Mouse (Mus musculus) CH12.LX (cell line): ENCODE data around the gene Gm9046. TPM values are rescaled to one million over a fixed set of nuclear protein-coding genes. Genes with fewer than 3 reads are reported as not detected.
"Not testable (repeated sequence)": the region's sequence is repeated elsewhere in the genome, so short reads cannot be mapped to it uniquely, and the experiment has no call there.

ENCODE experiments used
- DNase-seq: peaks from one replicate; pipeline ENCODE4 v3.0.0-alpha.2; 2013; ENCODE audit errors: extremely low read depth
- H3K27ac ChIP-seq: 2 replicates; pipeline ENCODE4 v1.5.1; 2012; ENCODE audit warnings: low read depth, mild to moderate bottlenecking, control low read depth, moderate library complexity; ENCODE audit not compliant: insufficient read depth
- H3K27me3 ChIP-seq: replicated peaks from 2 replicates; pipeline ENCODE3; 2012; ENCODE audit warnings: inconsistent platforms
- H3K36me3 ChIP-seq, 2 experiments: replicated peaks in 1 of 2; 2 replicates each; pipeline versions ENCODE3 to v1.6.1; 2012; ENCODE audit warnings: inconsistent platforms in 1 of 2, low read length in 1 of 2, mild to moderate bottlenecking in 1 of 2, mixed read lengths in 1 of 2, moderate library complexity in 1 of 2; ENCODE audit not compliant: control insufficient read depth in 1 of 2, insufficient read depth in 1 of 2
- H3K4me1 ChIP-seq, 2 experiments: 2 replicates each; pipeline ENCODE4 v1.6.1; 2012; ENCODE audit warnings: inconsistent platforms in 1 of 2, moderate library complexity in 1 of 2; ENCODE audit not compliant: insufficient read depth in 2 of 2, control insufficient read depth in 1 of 2
- H3K4me2 ChIP-seq: 2 replicates; pipeline ENCODE4 v1.6.1; 2012; ENCODE audit warnings: low read depth, mild to moderate bottlenecking, control low read depth; ENCODE audit not compliant: poor library complexity, insufficient read depth, severe bottlenecking
- H3K4me3 ChIP-seq, 3 experiments: fragments of 150-350 bp in 1 of 3; sonication (generic) in 1 of 3; replicated peaks in 1 of 3; 2 replicates each; pipeline versions ENCODE3 to v1.5.1; 2011 to 2012; ENCODE audit warnings: low read depth in 2 of 3, low read length in 2 of 3, mild to moderate bottlenecking in 2 of 3, moderate library complexity in 2 of 3, control low read depth in 1 of 3, improper control_type of control experiment in 1 of 3, inconsistent platforms in 1 of 3, mixed read lengths in 1 of 3; ENCODE audit not compliant: poor library complexity in 1 of 3
- H3K79me2 ChIP-seq: replicated peaks from 2 replicates; pipeline ENCODE4 v1.6.1; 2012; ENCODE audit warnings: mild to moderate bottlenecking, moderate library complexity; ENCODE audit not compliant: control insufficient read depth, poor library complexity, insufficient read depth, severe bottlenecking; ENCODE audit errors: extremely low read depth
- H3K9ac ChIP-seq: 2 replicates; pipeline ENCODE4 v1.6.1; 2012; ENCODE audit warnings: low read depth, mild to moderate bottlenecking, control low read depth, moderate library complexity; ENCODE audit not compliant: insufficient read depth
- H3K9me3 ChIP-seq: replicated peaks from 2 replicates; pipeline ENCODE3; 2012; ENCODE audit warnings: low read length, inconsistent platforms, mixed read lengths
- BHLHE40 ChIP-seq: IDR thresholded peaks from 2 replicates; pipeline ENCODE4 v1.6.1; 2011; ENCODE audit warnings: mild to moderate bottlenecking, low read depth, low read length, improper control_type of control experiment
- E2F4 ChIP-seq: IDR thresholded peaks from 2 replicates; pipeline ENCODE4 v1.6.1; 2011; ENCODE audit warnings: low read depth, low read length, improper control_type of control experiment; ENCODE audit not compliant: insufficient replicate concordance
- KAT2A ChIP-seq: IDR thresholded peaks from 2 replicates; pipeline ENCODE4 v1.6.1; 2012; ENCODE audit warnings: low read length, improper control_type of control experiment, inconsistent platforms; ENCODE audit not compliant: insufficient replicate concordance
- MXI1 ChIP-seq: IDR thresholded peaks from 2 replicates; pipeline ENCODE4 v1.6.1; 2011; ENCODE audit warnings: mild to moderate bottlenecking, low read depth, low read length, improper control_type of control experiment
- POLR2A ChIP-seq: IDR thresholded peaks from 2 replicates; pipeline ENCODE4 v1.6.1; 2011; ENCODE audit warnings: low read depth, mild to moderate bottlenecking, improper control_type of control experiment, low read length
- ZKSCAN1 ChIP-seq: IDR thresholded peaks from 2 replicates; pipeline ENCODE4 v1.6.1; 2012; ENCODE audit warnings: low read depth, inconsistent platforms, low read length, improper control_type of control experiment, borderline replicate concordance
- dilution Hi-C: fragments of 300-500 bp; cut with MboI; formaldehyde crosslinking; loops from 2 replicates; pipeline ENCODE4 v1.14.3; 2020; ENCODE audit warnings: low sequenced_read_pairs; ENCODE audit not compliant: extremely low pct_unique_long_range_greater_than_20kb, extremely low pct_ligation_motif_present
- in situ Hi-C: fragments of 300-500 bp; cut with MboI; formaldehyde crosslinking; loops from 3 replicates; pipeline ENCODE4 v1.14.3; 2019; ENCODE audit warnings: low sequenced_read_pairs, low pct_ligation_motif_present, low pct_unique_long_range_greater_than_20kb, mixed read lengths
- polyA plus RNA-seq: library from polyadenylated mRNA; unstranded; fragments of >175 nt; gene quantifications from 2 replicates; pipeline ENCODE4 v1.2.1, GENCODE M21; 2012; ENCODE audit warnings: low read depth; ENCODE audit not compliant: insufficient read length
- total RNA-seq, 2 experiments: library from RNA; depleted of rRNA; stranded (reverse); fragments of 300-350 nt in 1 of 2; fragments of >200 nt in 1 of 2; gene quantifications; 2 replicates each; pipeline ENCODE4 v1.2.3; 2012 to 2014

Gm9046 gene
- total and polyA plus RNA-seq, 3 experiments, result not detected

- H3K9ac ChIP-seq, in situ Hi-C loops, H3K79me2 ChIP-seq, H3K36me3 ChIP-seq, H3K9me3 ChIP-seq, dilution Hi-C loops, H3K27ac ChIP-seq, H3K4me3 ChIP-seq, H3K4me2 ChIP-seq, H3K4me1 ChIP-seq, H3K27me3 ChIP-seq: not testable (repeated sequence)
- peak; percentile 17 for DNase-seq
Measured at GRCm38 (mm10) chr10:118302133-118302532, 40.9 kb downstream of the Gm9046 start.

DNA sequence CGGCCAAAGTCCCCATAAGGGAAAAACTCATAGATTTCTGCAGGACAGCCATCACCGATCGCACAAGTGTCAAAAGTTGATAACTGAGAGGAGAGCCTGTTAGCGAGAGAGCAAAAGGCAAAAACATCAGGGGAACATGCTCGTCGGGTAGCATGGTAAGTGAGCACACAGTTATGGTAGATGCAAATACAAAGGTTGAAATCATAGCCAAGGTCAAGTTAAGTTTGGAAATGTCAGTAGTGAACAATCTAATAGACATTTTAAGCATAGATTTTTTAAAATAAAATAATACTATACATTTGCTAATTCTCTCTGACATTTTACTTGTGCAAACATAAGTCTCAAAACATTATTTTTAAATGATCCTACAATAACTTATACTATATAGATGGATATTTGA, 48.1 kb downstream of the Gm9046 start, which contains the start of gene Iltifb:
Iltifb (minus strand) TSS at position 101 of the 400 bp plus-strand sequence.
- Histone ChIP-seq H3K36me3 (no peaks in the 10 kb centered on the region), H3K4me3 (no peak within 1 kb of the TSS), H3K4me1 (no peaks in the 10 kb centered on the region), H3K9ac (no peak within 1 kb of the TSS), H3K27me3 (no peaks in the 10 kb centered on the region), H3K79me2 (no peaks in the 10 kb centered on the region), H3K27ac (no peak within 1 kb of the TSS), H3K9me3 (no peaks in the 10 kb centered on the region), H3K4me2 (no peak within 1 kb of the TSS)
- dilution Hi-C loops, result no loop called here
- no peak for DNase-seq
- in situ Hi-C loops, result no loop called here
- TF ChIP-seq BHLHE40 (no peak), MXI1 (no peak), KAT2A (no peak), ZKSCAN1 (no peak), E2F4 (no peak), POLR2A (no peak)

Other genes with a start within 250 kb of the Gm9046 start
- gene Mdm1, start 201.4 kb downstream of the Gm9046 start, total RNA-seq (2012; rRNA removed), result 6.8 and 7.7 TPM in 2 replicates
- 10.4 and 12.6 TPM in 2 replicates for gene Mdm1, start 201.4 kb downstream of the Gm9046 start, total RNA-seq (2014; rRNA removed)
- gene Mdm1, start 201.4 kb downstream of the Gm9046 start, polyA plus RNA-seq, result 9.7 and 10.8 TPM in 2 replicates
- not detected in 2 replicates for gene Il22, start 138.3 kb downstream of the Gm9046 start, total RNA-seq (2012; rRNA removed)
- gene Il22, start 138.3 kb downstream of the Gm9046 start, total RNA-seq (2014; rRNA removed), result not detected in 2 replicates
- not detected in 2 replicates for gene Il22, start 138.3 kb downstream of the Gm9046 start, polyA plus RNA-seq
- gene Gm32717, start 102.5 kb downstream of the Gm9046 start, total RNA-seq (2012; rRNA removed), result 0.04 TPM in 1 of 2 replicates, not detected in the other
- 0.21 and 0.22 TPM in 2 replicates for gene Gm32717, start 102.5 kb downstream of the Gm9046 start, total RNA-seq (2014; rRNA removed)
- gene Gm32717, start 102.5 kb downstream of the Gm9046 start, polyA plus RNA-seq, result not detected in 2 replicates
- 0.04 TPM in 1 of 2 replicates, not detected in the other for gene Gm32802, start 84.6 kb downstream of the Gm9046 start, total RNA-seq (2012; rRNA removed)
- gene Gm32802, start 84.6 kb downstream of the Gm9046 start, total RNA-seq (2014; rRNA removed), result 0.21 and 0.22 TPM in 2 replicates
- gene Gm32802, start 84.6 kb downstream of the Gm9046 start, polyA plus RNA-seq, result not detected in 2 replicates
- not detected in 2 replicates for gene Iltifb, start 48.2 kb downstream of the Gm9046 start, total RNA-seq (2012; rRNA removed)
- not detected in 2 replicates for gene Iltifb, start 48.2 kb downstream of the Gm9046 start, total RNA-seq (2014; rRNA removed)
- not detected in 2 replicates for gene Iltifb, start 48.2 kb downstream of the Gm9046 start, polyA plus RNA-seq
- not detected in 2 replicates for gene Gm9040, start 16.3 kb downstream of the Gm9046 start, total RNA-seq (2012; rRNA removed)
- not detected in 2 replicates for gene Gm9040, start 16.3 kb downstream of the Gm9046 start, total RNA-seq (2014; rRNA removed)
- gene Gm9040, start 16.3 kb downstream of the Gm9046 start, polyA plus RNA-seq, result not detected in 2 replicates
- not detected in 2 replicates for gene Gm9044, start 10.8 kb downstream of the Gm9046 start, total RNA-seq (2012; rRNA removed)
- gene Gm9044, start 10.8 kb downstream of the Gm9046 start, total RNA-seq (2014; rRNA removed), result not detected in 2 replicates
- not detected in 2 replicates for gene Gm9044, start 10.8 kb downstream of the Gm9046 start, polyA plus RNA-seq
- 0.08 and 0.13 TPM in 2 replicates for gene Gm9045, start 5.4 kb downstream of the Gm9046 start, total RNA-seq (2012; rRNA removed)
- gene Gm9045, start 5.4 kb downstream of the Gm9046 start, total RNA-seq (2014; rRNA removed), result 0.27 and 0.34 TPM in 2 replicates
- not detected in 2 replicates for gene Gm9045, start 5.4 kb downstream of the Gm9046 start, polyA plus RNA-seq
- not detected in 2 replicates for gene Gm9048, start 5.4 kb upstream of the Gm9046 start, total RNA-seq (2012; rRNA removed)
- gene Gm9048, start 5.4 kb upstream of the Gm9046 start, total RNA-seq (2014; rRNA removed), result not detected in 2 replicates
- not detected in 2 replicates for gene Gm9048, start 5.4 kb upstream of the Gm9046 start, polyA plus RNA-seq
- gene Gm9049, start 10.8 kb upstream of the Gm9046 start, total RNA-seq (2012; rRNA removed), result 0.08 and 0.13 TPM in 2 replicates
- gene Gm9049, start 10.8 kb upstream of the Gm9046 start, total RNA-seq (2014; rRNA removed), result 0.27 and 0.34 TPM in 2 replicates
- gene Gm9049, start 10.8 kb upstream of the Gm9046 start, polyA plus RNA-seq, result not detected in 2 replicates
- not detected in 2 replicates for gene Ifng, start 97.8 kb upstream of the Gm9046 start, total RNA-seq (2012; rRNA removed)
- 0.27 TPM in 1 of 2 replicates, not detected in the other for gene Ifng, start 97.8 kb upstream of the Gm9046 start, total RNA-seq (2014; rRNA removed)
- not detected in 2 replicates for gene Ifng, start 97.8 kb upstream of the Gm9046 start, polyA plus RNA-seq